Mouse (Mus musculus) ovary, postnatal 10 days (tissue): ENCODE data around the gene Tbc1d32.

Experiments used
- DNase-seq: peaks from one replicate; pipeline ENCODE4 v3.0.0; 2022; ENCODE audit warnings: low spot score

Tbc1d32 gene

DNA sequence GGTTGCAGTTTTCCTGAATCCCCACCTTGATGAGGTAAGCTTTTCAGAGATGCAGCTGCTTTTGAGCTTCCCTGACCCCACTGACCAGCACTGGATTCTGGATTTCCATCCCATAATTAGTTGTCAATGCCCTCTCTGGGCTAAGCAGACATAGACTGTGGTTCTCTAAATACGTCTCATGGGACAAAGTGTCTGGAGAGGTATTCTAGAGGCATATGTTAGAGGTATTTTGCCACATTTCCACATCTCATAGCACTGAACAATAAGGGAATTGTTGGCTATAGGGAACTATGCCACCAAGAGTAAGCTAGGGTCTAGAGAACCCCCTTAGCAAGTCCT is 121.5 kb downstream of the Tbc1d32 start:
- no peak for DNase-seq

DNA sequence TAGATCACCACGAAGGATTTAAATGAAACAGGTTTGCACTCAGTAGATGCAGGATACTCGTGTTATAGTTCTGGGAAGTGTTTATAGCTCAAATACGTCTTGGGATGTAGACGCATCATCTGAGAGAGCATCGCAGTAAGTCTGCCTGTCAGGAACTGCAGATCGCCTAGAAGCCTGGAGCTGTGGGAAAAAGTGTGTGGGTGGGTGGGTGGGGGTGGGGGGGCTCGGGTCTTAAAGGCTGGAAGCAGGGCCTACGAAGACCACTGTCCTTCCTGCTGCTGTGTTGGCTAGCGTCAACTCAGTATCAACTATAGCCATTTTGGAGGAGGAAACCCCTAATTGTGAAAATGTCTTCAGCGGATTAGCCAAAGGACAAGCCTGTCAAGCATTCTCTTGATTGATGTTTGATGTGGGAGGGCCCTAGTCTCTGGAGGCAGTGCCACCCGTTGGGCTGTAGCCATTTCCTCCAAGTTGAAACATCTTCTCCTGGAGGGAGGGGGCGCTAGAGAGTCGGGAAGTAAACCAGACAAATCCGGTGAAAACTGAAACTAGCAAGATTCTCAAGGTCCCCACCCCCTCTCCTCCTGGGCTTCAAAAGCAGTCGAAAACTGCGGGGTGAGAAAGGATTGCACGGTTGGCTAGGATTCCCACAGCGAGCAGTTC is 122.0 kb downstream of the Tbc1d32 start, which contains the start of gene Msl3l2:
Gene Msl3l2 (plus strand): TSS at position 585 of the 663 bp plus-strand sequence.
- DNase-seq, result peak; percentile 63

GRCm38 (mm10) chr10:56099641-56100310 is 128.7 kb downstream of the Tbc1d32 start:
- no peak for DNase-seq

DNA sequence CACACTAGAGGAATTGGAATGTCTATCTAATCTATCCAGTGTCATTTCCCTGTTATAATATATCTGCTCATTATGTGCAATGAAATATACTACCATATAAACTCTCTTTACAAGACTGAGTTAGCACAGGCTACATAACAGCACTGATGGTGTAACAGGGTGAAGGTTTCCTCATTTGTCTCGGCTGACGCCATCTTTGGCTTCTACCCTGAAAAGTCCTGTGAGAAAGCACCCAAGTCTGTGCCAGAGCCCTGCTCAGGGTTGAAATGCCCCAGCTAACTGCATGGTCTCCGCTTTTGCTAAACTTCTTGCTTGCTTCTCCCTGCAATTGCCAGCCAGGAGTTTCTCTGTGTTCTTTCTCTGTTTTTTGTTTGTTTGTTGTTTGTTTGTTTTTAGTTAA is 129.4 kb downstream of the Tbc1d32 start:
- no peak for DNase-seq

- no peak for DNase-seq
Measured at GRCm38 (mm10) chr10:56096757-56097156, 131.7 kb downstream of the Tbc1d32 start.

DNA sequence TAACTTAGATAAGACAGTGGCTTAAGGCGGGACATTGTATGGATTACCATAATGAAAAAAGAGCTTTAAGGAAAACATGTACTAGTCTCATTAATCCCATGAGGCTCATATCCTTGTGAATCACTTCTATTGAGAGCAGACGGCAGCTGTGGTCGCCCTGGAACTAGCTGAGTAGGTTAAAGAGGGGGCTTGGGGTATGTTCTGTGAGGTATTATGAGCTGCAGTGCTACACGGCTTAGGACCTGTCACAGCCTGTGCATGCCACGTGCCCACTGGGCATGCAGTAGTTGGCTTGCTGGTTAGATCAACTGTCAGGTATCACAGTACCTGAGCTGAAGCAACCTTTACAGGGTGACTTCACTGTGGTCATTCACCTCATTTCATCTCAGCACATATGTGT is 133.9 kb downstream of the Tbc1d32 start:
- DNase-seq, result no peak

DNA sequence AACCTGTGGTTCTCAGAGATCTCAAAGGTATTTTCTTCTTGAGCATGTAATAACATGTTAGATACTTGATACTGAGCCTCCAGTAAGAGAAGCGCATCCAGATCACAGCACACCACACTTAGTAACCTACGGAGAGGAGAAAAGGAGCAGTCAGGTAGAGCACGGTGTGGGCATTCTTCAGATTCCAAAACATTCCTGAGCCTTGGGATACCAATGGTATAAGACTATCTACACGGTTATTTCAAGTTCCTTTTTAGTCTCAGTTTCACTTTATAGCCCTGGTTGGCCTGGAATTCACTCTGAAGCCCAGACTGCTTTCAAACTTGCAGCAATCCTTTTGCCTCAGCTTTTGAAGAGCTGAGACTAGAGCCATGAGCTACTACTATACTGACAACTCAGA is 138.8 kb downstream of the Tbc1d32 start:
- no peak for DNase-seq

DNA sequence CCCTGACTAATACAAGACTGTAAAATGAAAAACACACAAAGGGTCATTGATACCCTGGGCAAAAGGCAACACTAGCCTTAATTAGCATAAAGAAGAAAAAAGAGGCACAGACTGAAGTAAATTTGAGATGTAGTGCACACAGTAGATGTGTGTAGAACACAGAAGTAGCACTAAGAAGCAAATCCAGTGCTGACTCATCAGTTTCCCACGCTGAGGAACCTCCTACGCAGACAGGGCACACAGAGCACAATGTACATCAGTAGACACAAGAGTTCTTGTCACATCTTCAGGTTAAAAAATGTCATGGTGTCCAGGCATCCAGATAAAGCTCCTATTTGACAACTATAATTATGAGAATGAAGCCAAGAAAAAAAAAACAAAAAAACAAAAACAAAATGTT is 165.7 kb downstream of the Tbc1d32 start:
- no peak for DNase-seq

- DNase-seq, result no peak
Measured at GRCm38 (mm10) chr10:56061238-56061830, 167.2 kb downstream of the Tbc1d32 start.

DNA sequence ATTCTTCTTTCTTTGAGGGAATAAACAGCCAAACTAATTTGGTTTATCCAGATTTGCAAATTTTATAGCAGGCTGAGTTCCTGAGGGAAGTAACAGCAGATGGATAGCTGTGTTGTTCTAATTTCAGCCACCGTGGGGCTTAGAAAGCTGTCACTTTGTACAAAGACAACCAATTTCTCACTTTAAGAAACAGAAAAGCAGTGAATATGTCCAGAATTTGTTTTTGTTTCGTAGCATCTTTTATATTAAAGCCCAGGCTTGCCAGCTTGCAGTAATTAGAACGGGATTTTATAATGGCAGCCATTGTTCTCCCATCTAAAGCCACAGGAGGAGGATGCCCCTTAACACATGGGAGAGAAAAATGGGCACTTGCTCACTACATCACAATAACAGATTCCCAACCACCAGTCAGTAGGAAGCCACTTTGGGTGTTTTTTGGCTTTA is 169.5 kb downstream of the Tbc1d32 start:
- DNase-seq, result no peak

- DNase-seq, result no peak
Measured at GRCm38 (mm10) chr10:56025400-56025799, 203.1 kb downstream of the Tbc1d32 start.

DNA sequence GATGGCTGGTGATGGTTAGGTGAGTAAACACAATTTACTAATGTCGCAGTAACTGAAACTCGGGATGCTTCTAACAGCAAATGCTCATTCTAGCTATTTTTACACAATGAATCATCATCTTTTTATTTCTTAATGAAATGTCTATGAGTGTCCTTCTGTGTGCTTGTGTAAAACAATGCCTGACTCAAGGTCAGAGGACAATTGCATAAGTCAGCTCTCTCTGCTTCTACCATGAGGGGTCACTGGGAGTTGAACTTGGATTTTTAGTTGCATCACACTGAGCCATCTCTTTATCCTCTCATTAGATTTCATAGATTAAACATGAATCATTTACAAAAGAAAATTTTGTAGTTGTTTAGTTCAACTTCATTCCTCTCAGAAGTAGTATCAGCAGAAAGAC is 203.9 kb downstream of the Tbc1d32 start:
- DNase-seq, result no peak

DNA sequence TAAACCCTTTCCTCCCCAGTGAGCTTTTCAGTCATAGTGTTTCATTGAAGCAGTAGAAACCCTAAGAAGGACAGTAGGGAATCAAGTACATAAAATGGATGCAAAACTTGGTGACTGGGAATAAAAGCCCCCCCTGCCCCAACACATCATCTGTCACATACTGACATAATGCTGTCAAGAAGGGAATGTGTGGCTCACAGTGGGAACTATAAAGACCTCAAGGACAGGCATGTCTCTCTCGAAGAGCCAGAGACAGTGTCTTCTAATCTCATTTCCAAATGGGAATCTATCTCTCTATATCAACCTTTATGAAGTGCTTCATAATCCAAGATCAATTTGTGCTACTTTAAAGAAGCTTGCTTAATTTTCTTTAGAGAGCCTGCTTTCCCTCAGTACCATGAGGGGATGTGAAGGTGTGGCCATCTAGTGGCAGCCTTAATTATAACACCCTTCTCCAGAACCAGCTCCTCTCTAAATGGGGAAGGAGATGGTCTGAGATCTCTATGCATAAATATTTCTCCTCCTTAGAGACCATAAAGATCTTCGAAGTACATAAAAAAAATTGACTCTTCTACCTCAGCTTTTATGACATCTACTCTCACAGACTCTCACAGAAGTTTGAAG is 248.5 kb downstream of the Tbc1d32 start:
- DNase-seq, result peak; percentile 4

DNA sequence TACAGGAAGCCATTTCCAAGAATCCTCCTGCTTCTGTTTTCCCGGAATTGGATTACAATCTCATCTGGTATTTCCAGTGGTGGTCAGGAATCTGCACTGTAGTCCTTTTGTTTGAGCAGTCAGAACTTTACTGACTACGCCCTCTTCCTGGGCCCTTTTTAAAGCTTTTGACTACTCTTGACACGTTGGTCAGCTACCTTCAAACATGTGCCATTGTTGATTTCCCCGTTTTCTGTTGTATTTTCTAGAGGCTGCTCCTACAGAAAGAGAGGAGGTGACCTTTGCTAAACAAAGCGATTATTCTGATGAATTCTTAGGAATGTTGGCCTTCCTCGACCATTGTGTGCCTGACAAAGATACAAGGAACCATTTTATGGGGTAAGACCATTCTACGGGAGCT is 250.5 kb downstream of the Tbc1d32 start:
- DNase-seq, result no peak
